Mouse (Mus musculus): Measurements from ENCODE around the gene Fibp. TPM values are rescaled to one million over a fixed set of nuclear protein-coding genes. Genes with fewer than 3 reads are reported as not detected.

The Fibp gene
- polyA plus RNA-seq, 2 experiments = 113 to 139 TPM

DNA sequence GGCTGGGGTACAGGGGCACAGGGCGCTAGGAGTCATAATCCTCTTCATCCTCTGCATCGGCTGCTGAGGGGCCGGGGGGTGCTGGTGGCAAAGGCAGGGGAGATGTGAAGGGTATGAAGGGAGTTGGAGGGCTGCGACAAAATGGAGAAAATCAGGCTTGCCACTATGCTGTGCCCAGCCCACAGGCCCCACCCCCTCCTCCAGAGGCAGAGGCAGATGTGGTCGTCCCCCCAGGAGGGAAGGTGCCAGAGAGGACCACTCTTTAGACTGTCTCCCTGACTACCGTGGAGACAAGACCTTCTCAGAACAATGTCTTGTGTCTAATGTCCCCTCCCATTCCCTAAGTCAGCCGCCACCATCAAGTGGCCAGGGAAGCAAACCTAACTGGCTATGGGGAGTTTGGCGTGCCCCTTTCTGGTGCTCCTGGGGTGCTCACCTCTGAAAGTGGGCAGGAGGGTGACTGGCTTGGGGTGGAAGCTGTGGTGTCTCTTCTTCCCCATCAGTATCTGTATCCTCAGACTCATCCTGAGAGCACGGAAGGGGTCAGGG is 37.4 kb upstream of the Fibp start:
- ATAC-seq (ENCODE audit: low FRiP score, low read depth) = no peak
- H3K4me3 ChIP-seq (replicated peaks; ENCODE audit: low read length) = peak overlapping the region; percentile 91; the same call in 1 of the 2 replicates
- TF ChIP-seq POLR2A (IDR thresholded peaks at IDR 0.05; ENCODE audit: borderline replicate concordance, extremely low read depth, insufficient read depth, insufficient read length) = no peak
- 0 out of 2 replicates have a peak overlapping the region, but pooled peaks have one; percentile 83 for H3K9ac ChIP-seq (ENCODE audit: low read depth, low read length, severe bottlenecking)
- H3K4me2 ChIP-seq (replicated peaks; ENCODE audit: low read depth, low read length, severe bottlenecking) = peak overlapping the region; percentile 83; the same call in 1 of the 2 replicates
- no peak overlapping the region for H3K27ac ChIP-seq (replicated peaks; ENCODE audit: low read depth, low read length)
- no peaks in the 10 kb centered on the region for H3K9me3 ChIP-seq (ENCODE audit: control insufficient read depth, low read length)
- WGBS = 84% methylated on average over 9 of the region's 9 CpGs
- no peak for DNase-seq (ENCODE audit: low spot score)
- H3K36me3 ChIP-seq (ENCODE audit: control insufficient read depth, insufficient read depth, low read length) = peaks cover 58% of the 10 kb centered on the region
- H3K4me1 ChIP-seq (ENCODE audit: control insufficient read depth, insufficient read depth, low read length) = peaks cover 19% of the 10 kb centered on the region
- H3K27me3 ChIP-seq (ENCODE audit: control insufficient read depth, insufficient read depth, low read length) = no peaks in the 10 kb centered on the region

DNA sequence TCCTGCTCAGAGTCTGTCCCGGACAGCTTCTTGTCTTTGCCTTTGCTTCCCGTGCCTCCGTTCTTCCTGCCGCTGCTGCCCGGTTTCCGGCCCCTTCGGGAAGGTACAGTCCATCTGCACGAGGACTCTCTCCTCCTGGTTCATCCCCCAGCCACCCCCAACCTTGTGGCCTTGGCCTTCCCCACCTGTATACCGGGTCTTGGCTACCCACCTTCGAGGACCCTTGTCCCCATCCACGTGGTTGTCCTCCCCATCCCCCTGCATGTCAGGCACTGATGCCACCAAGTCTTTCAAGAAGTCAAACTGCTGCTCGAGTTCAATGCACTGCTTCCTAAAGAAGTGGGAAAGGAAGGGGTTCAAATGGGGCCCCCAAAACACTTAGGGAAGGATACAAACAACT is 36.9 kb upstream of the Fibp start:
- Histone ChIP-seq H3K4me2 (replicated peaks; ENCODE audit: low read depth, low read length, severe bottlenecking) (peak overlapping the region; percentile 83), H3K36me3 (ENCODE audit: control insufficient read depth, insufficient read depth, low read length) (peaks cover 57% of the 10 kb centered on the region), H3K9ac (ENCODE audit: low read depth, low read length, severe bottlenecking) (peak overlapping the region; percentile 83), H3K27me3 (ENCODE audit: control insufficient read depth, insufficient read depth, low read length) (no peaks in the 10 kb centered on the region), H3K27ac (replicated peaks; ENCODE audit: low read depth, low read length) (peak overlapping the region; percentile 86), H3K4me1 (ENCODE audit: control insufficient read depth, insufficient read depth, low read length) (peaks cover 19% of the 10 kb centered on the region), H3K4me3 (replicated peaks; ENCODE audit: low read length) (peak overlapping the region; percentile 91), H3K9me3 (ENCODE audit: control insufficient read depth, low read length) (no peaks in the 10 kb centered on the region)
- ATAC-seq (ENCODE audit: low FRiP score, low read depth) (no peak), DNase-seq (ENCODE audit: low spot score) (no peak)
- WGBS = 61% methylated on average over 12 of the region's 12 CpGs
- no peak for TF ChIP-seq POLR2A (IDR thresholded peaks at IDR 0.05; ENCODE audit: borderline replicate concordance, extremely low read depth, insufficient read depth, insufficient read length)

DNA sequence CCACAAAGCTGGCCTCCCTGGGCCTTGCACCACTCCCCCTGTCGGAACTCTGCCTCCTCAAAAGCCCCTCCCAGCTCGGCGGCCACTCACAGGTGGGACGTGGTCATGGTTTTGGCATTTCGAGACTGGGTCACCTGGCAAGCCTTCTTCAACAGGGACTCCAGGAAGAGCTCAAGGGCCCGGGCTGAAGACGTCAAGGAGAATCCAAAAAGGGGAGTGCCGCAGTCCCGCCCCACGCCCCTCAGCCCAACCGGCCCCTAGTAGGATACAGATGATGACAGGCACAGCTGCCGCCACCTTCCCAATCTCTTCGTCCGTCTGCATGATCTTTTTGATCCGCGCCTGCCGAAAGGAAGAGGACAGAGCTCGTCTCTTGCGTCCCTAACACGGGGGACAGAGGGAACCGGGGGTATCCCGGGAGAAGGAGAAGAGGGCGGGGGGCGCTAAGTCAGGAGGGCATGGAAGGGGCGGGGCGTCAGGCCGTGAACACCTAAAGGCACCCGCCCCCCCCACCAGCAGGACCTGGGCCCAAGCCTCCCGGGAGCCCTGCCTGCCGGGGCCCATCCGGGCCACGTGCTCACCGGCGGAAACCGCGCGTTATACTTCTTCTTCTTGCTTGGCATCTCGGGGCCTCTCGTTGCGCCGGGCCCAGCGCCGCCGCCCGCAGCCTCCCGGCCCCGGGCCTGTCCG is 36.2 kb upstream of the Fibp start:
- H3K4me3 ChIP-seq (replicated peaks; ENCODE audit: low read length) = peak overlapping the region; percentile 91
- no peaks in the 10 kb centered on the region for H3K9me3 ChIP-seq (ENCODE audit: control insufficient read depth, low read length)
- H3K4me1 ChIP-seq (ENCODE audit: control insufficient read depth, insufficient read depth, low read length) = peaks cover 19% of the 10 kb centered on the region
- H3K4me2 ChIP-seq (replicated peaks; ENCODE audit: low read depth, low read length, severe bottlenecking) = peak overlapping the region; percentile 83
- peak overlapping the region; percentile 83 for H3K9ac ChIP-seq (ENCODE audit: low read depth, low read length, severe bottlenecking)
- WGBS = 0% methylated on average over 24 of the region's 48 CpGs
- peak; percentile 47; the same call in 1 of the 2 replicates for TF ChIP-seq POLR2A (IDR thresholded peaks at IDR 0.05; ENCODE audit: borderline replicate concordance, extremely low read depth, insufficient read depth, insufficient read length)
- H3K27me3 ChIP-seq (ENCODE audit: control insufficient read depth, insufficient read depth, low read length) = no peaks in the 10 kb centered on the region
- DNase-seq (ENCODE audit: low spot score) (peak; percentile 71), ATAC-seq (ENCODE audit: low FRiP score, low read depth) (peak; percentile 67)
- peak overlapping the region; percentile 86 for H3K27ac ChIP-seq (replicated peaks; ENCODE audit: low read depth, low read length)
- H3K36me3 ChIP-seq (ENCODE audit: control insufficient read depth, insufficient read depth, low read length) = peaks cover 57% of the 10 kb centered on the region

DNA sequence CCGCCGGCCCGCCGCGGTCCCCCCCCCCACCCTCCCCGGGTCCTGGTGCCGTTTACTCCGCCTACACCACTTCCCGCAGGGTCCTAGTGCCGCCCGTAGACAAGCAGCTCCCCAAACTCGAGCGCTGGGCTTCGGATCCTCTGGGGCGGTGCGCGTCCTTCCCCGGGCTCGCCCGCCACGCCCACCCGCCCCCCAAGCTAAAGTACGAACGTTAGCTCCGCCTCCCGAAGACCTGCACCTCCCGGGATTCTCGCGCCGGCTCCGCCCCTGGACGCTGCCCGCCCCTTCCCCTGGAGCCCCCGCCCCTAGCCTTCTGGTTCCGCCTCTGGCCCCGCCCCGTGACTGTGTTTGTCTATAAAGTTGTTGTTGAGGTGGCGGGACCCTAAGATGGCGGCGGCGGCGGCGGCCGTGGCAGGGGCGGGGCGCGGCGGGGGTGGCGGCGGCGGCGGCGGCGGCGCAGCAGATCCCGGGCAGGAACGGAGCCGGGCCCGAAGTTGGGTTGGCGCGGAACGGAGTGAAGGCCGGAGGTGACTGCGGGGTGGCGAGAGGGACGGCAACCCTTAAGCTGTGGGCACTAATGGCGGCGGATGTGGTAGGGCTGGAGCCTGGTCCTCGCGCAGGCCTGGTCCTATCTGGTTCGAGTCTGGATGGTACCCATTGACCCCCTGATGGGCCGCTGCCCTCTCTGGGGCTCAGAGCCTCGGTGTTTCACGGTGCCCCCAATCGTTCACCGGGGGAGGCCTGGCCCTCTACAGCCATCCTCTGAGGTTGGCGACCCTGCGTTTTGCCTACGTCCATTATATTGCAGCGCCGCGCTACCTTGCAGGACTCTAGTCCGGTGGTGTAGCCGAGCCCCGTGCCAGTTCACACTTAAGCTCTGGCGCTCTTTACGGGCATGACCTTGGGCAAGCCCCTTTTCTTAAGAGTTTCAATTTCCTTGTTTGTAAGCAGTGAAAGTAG is 35.4 kb upstream of the Fibp start, which contains the start of the genes Drap1 and AI837181:
Gene Drap1, minus strand, starts transcription at position 198 of the 960 bp plus-strand sequence.
Gene AI837181, plus strand, starts transcription at position 363 of the 960 bp plus-strand sequence.
- ATAC-seq (ENCODE audit: low FRiP score, low read depth) (peak; percentile 93), DNase-seq (ENCODE audit: low spot score) (peak; percentile 98)
- under 1% methylated on average over 50 of the region's 87 CpGs for WGBS
- Histone ChIP-seq H3K4me3 (replicated peaks; ENCODE audit: low read length) (peak within 1 kb of the TSS; percentile 91), H3K9ac (ENCODE audit: low read depth, low read length, severe bottlenecking) (peak within 1 kb of the TSS; percentile 90), H3K4me1 (ENCODE audit: control insufficient read depth, insufficient read depth, low read length) (peaks cover 19% of the 10 kb centered on the region), H3K36me3 (ENCODE audit: control insufficient read depth, insufficient read depth, low read length) (peaks cover 55% of the 10 kb centered on the region), H3K4me2 (replicated peaks; ENCODE audit: low read depth, low read length, severe bottlenecking) (peak within 1 kb of the TSS; percentile 91), H3K27me3 (ENCODE audit: control insufficient read depth, insufficient read depth, low read length) (no peaks in the 10 kb centered on the region), H3K27ac (replicated peaks; ENCODE audit: low read depth, low read length) (peak within 1 kb of the TSS; percentile 86), H3K9me3 (ENCODE audit: control insufficient read depth, low read length) (no peaks in the 10 kb centered on the region)
- 0 out of 2 replicates have a peak, but pooled peaks have one; percentile 31 for TF ChIP-seq POLR2A (IDR thresholded peaks at IDR 0.05; ENCODE audit: borderline replicate concordance, extremely low read depth, insufficient read depth, insufficient read length)
